Mouse (Mus musculus): ENCODE results near the gene Hsd11b1. TPM values are rescaled to one million over a fixed set of nuclear protein-coding genes. Genes with fewer than 3 reads are reported as not detected.

Gene Hsd11b1
- total and polyA plus RNA-seq, 2 experiments, result 1,028 to 1,077 TPM

GRCm38 (mm10) chr1:193194416-193195140, 69.3 kb downstream of the Hsd11b1 start:
- DNase-seq (ENCODE audit: extremely low read depth, low read depth, low spot score), result no peak
- no peak overlapping the region for H3K27ac ChIP-seq (replicated peaks; ENCODE audit: insufficient read depth, low read depth, low read length)
- H3K27me3 ChIP-seq (ENCODE audit: control insufficient read depth, insufficient read depth, low read length), result no peaks in the 10 kb centered on the region
- no peak overlapping the region for H3K4me3 ChIP-seq (ENCODE audit: insufficient read depth, low read depth, low read length)
- H3K79me2 ChIP-seq (ENCODE audit: control insufficient read depth, insufficient read depth, low read length), result no peaks in the 10 kb centered on the region
- WGBS, result 62% methylated on average over 3 of the region's 3 CpGs
- no peak overlapping the region for H3K9ac ChIP-seq (ENCODE audit: low read depth, low read length)
- H3K36me3 ChIP-seq (ENCODE audit: control insufficient read depth, insufficient read depth, low read length), result no peaks in the 10 kb centered on the region
- H3K4me1 ChIP-seq (ENCODE audit: control insufficient read depth, insufficient read depth, low read length), result no peaks in the 10 kb centered on the region
- no peak for TF ChIP-seq CTCF (IDR thresholded peaks at IDR 0.05; ENCODE audit: low read depth, low read length)
- TF ChIP-seq POLR2A (IDR thresholded peaks at IDR 0.05; ENCODE audit: extremely low read depth, insufficient read depth, low read length), result no peak

GRCm38 (mm10) chr1:193191675-193192283, 72.1 kb downstream of the Hsd11b1 start:
- no peaks in the 10 kb centered on the region for H3K4me1 ChIP-seq (ENCODE audit: control insufficient read depth, insufficient read depth, low read length)
- no peak overlapping the region for H3K9ac ChIP-seq (ENCODE audit: low read depth, low read length)
- no peak overlapping the region for H3K27ac ChIP-seq (replicated peaks; ENCODE audit: insufficient read depth, low read depth, low read length)
- H3K27me3 ChIP-seq (ENCODE audit: control insufficient read depth, insufficient read depth, low read length), result no peaks in the 10 kb centered on the region
- WGBS, result 84% methylated on average over 7 of the region's 7 CpGs
- TF ChIP-seq POLR2A (IDR thresholded peaks at IDR 0.05; ENCODE audit: extremely low read depth, insufficient read depth, low read length), result no peak
- TF ChIP-seq CTCF (IDR thresholded peaks at IDR 0.05; ENCODE audit: low read depth, low read length), result no peak
- no peak overlapping the region for H3K4me3 ChIP-seq (ENCODE audit: insufficient read depth, low read depth, low read length)
- DNase-seq (ENCODE audit: extremely low read depth, low read depth, low spot score), result no peak
- no peaks in the 10 kb centered on the region for H3K79me2 ChIP-seq (ENCODE audit: control insufficient read depth, insufficient read depth, low read length)
- H3K36me3 ChIP-seq (ENCODE audit: control insufficient read depth, insufficient read depth, low read length), result no peaks in the 10 kb centered on the region

DNA sequence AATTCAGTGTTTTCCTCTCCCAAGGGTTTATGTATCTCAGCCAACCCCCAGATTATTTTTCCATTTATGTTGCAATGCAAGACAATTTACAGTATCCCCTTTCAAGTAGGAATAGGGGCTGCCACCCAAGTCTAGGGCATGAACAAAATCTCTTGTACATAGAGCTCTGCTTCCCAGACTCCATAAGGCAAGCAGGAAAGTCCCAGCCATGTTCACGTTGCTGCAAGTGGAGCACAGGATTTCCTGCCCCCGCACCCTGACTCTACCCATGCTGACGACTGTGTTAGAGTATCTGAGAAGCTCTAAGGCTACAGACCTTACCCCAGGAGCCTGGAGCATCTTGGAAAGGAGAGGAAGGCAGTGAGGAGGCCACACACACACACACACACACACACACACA, 74.1 kb downstream of the Hsd11b1 start:
- Histone ChIP-seq H3K27ac (replicated peaks; ENCODE audit: insufficient read depth, low read depth, low read length) (no peak overlapping the region), H3K9ac (ENCODE audit: low read depth, low read length) (no peak overlapping the region), H3K4me3 (ENCODE audit: insufficient read depth, low read depth, low read length) (no peak overlapping the region), H3K4me1 (ENCODE audit: control insufficient read depth, insufficient read depth, low read length) (no peaks in the 10 kb centered on the region), H3K36me3 (ENCODE audit: control insufficient read depth, insufficient read depth, low read length) (no peaks in the 10 kb centered on the region), H3K27me3 (ENCODE audit: control insufficient read depth, insufficient read depth, low read length) (no peaks in the 10 kb centered on the region), H3K79me2 (ENCODE audit: control insufficient read depth, insufficient read depth, low read length) (no peaks in the 10 kb centered on the region)
- DNase-seq (ENCODE audit: extremely low read depth, low read depth, low spot score), result no peak
- TF ChIP-seq CTCF (IDR thresholded peaks at IDR 0.05; ENCODE audit: low read depth, low read length) (no peak), POLR2A (IDR thresholded peaks at IDR 0.05; ENCODE audit: extremely low read depth, insufficient read depth, low read length) (no peak)
- 61% methylated on average over 3 of the region's 3 CpGs for WGBS

GRCm38 (mm10) chr1:193189151-193189621, 74.7 kb downstream of the Hsd11b1 start:
- H3K27me3 ChIP-seq (ENCODE audit: control insufficient read depth, insufficient read depth, low read length), result no peaks in the 10 kb centered on the region
- no peak overlapping the region for H3K4me3 ChIP-seq (ENCODE audit: insufficient read depth, low read depth, low read length)
- H3K79me2 ChIP-seq (ENCODE audit: control insufficient read depth, insufficient read depth, low read length), result no peaks in the 10 kb centered on the region
- H3K4me1 ChIP-seq (ENCODE audit: control insufficient read depth, insufficient read depth, low read length), result no peaks in the 10 kb centered on the region
- H3K27ac ChIP-seq (replicated peaks; ENCODE audit: insufficient read depth, low read depth, low read length), result 0 out of 2 replicates have a peak overlapping the region, but pooled peaks have one; percentile 23
- H3K9ac ChIP-seq (ENCODE audit: low read depth, low read length), result no peak overlapping the region
- DNase-seq (ENCODE audit: extremely low read depth, low read depth, low spot score), result no peak
- no peaks in the 10 kb centered on the region for H3K36me3 ChIP-seq (ENCODE audit: control insufficient read depth, insufficient read depth, low read length)
- 71% methylated on average over 9 of the region's 9 CpGs for WGBS
- TF ChIP-seq POLR2A (IDR thresholded peaks at IDR 0.05; ENCODE audit: extremely low read depth, insufficient read depth, low read length), result no peak
- TF ChIP-seq CTCF (IDR thresholded peaks at IDR 0.05; ENCODE audit: low read depth, low read length), result no peak

GRCm38 (mm10) chr1:193188257-193188656, 75.6 kb downstream of the Hsd11b1 start:
- Histone ChIP-seq H3K36me3 (ENCODE audit: control insufficient read depth, insufficient read depth, low read length) (no peaks in the 10 kb centered on the region), H3K4me1 (ENCODE audit: control insufficient read depth, insufficient read depth, low read length) (no peaks in the 10 kb centered on the region), H3K27me3 (ENCODE audit: control insufficient read depth, insufficient read depth, low read length) (no peaks in the 10 kb centered on the region), H3K27ac (replicated peaks; ENCODE audit: insufficient read depth, low read depth, low read length) (no peak overlapping the region), H3K9ac (ENCODE audit: low read depth, low read length) (no peak overlapping the region), H3K79me2 (ENCODE audit: control insufficient read depth, insufficient read depth, low read length) (no peaks in the 10 kb centered on the region), H3K4me3 (ENCODE audit: insufficient read depth, low read depth, low read length) (no peak overlapping the region)
- DNase-seq (ENCODE audit: extremely low read depth, low read depth, low spot score), result no peak
- TF ChIP-seq CTCF (IDR thresholded peaks at IDR 0.05; ENCODE audit: low read depth, low read length), result no peak
- TF ChIP-seq POLR2A (IDR thresholded peaks at IDR 0.05; ENCODE audit: extremely low read depth, insufficient read depth, low read length), result no peak
- 95% methylated on average over 6 of the region's 6 CpGs for WGBS

- peaks cover 2% of the 10 kb centered on the region; the same call in 1 of the 2 replicates for H3K4me1 ChIP-seq (ENCODE audit: control insufficient read depth, insufficient read depth, low read length)
- no peak overlapping the region for H3K9ac ChIP-seq (ENCODE audit: low read depth, low read length)
- no peaks in the 10 kb centered on the region for H3K79me2 ChIP-seq (ENCODE audit: control insufficient read depth, insufficient read depth, low read length)
- no peaks in the 10 kb centered on the region for H3K36me3 ChIP-seq (ENCODE audit: control insufficient read depth, insufficient read depth, low read length)
- WGBS, result 71% methylated on average over 3 of the region's 3 CpGs
- no peak for DNase-seq (ENCODE audit: extremely low read depth, low read depth, low spot score)
- no peak overlapping the region for H3K27ac ChIP-seq (replicated peaks; ENCODE audit: insufficient read depth, low read depth, low read length)
- no peak overlapping the region for H3K4me3 ChIP-seq (ENCODE audit: insufficient read depth, low read depth, low read length)
- no peaks in the 10 kb centered on the region for H3K27me3 ChIP-seq (ENCODE audit: control insufficient read depth, insufficient read depth, low read length)
- TF ChIP-seq CTCF (IDR thresholded peaks at IDR 0.05; ENCODE audit: low read depth, low read length) (no peak), POLR2A (IDR thresholded peaks at IDR 0.05; ENCODE audit: extremely low read depth, insufficient read depth, low read length) (no peak)
Measured at GRCm38 (mm10) chr1:193181104-193181503, 82.8 kb downstream of the Hsd11b1 start.

All from liver, adult 2 months (tissue).